Mouse (Mus musculus) urinary bladder, postnatal 25 days (tissue): ENCODE measurements around the gene Snrnp35.

Source experiments
- DNase-seq: peaks from one replicate; pipeline ENCODE4 v3.0.0; 2022; ENCODE audit warnings: low spot score

Gene Snrnp35

DNA sequence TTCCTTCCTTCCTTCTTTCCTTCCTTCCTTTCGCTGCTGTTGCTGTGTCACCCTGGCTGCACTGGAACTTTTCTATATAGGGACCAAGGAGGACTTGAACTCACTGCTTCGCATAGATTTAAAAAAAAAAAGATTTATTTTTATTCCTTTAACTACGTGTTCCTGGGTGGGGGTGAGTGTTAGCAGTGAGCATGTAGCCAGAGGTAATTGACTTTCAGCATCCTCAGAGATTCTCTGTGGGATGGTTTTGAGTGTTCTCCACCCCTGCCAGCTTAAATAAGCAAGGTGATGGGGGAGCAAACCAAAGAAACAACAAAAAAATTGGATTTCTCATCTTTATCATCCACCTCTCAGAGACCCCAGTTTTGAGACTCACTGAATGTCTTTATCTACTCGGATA lies 57.0 kb downstream of the Snrnp35 start:
- DNase-seq = no peak

DNA sequence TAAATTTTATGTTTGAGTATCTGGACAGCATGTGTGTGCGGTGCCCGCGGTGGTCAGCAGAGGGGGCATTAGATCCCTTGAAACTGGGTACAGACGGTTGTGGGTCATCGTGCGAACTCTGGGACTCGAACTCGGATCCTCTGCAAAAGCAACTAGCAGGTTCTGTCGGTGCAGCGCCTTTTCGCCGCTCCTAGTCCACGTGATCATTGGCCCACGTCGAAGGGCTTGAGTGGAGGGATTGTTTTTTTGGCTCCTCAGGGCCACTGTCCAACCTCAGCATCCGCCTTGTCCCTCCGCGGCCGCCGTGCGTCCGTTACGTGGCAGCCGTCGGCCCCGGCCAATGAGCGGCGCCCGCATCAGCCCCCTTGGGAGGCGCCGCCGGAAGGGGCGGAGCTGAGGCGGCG lies 57.5 kb downstream of the Snrnp35 start, which contains the start of gene Tmed2:
Tmed2 (plus strand) TSS at position 313 of the 404 bp plus-strand sequence.
- peak; percentile 90 for DNase-seq
